Mouse (Mus musculus): ENCODE measurements around the gene Mbd6. TPM values are rescaled to one million over a fixed set of nuclear protein-coding genes. Genes with fewer than 3 reads are reported as not detected.

Mbd6 gene
- polyA plus RNA-seq, 1 experiment from 2014 or later, result 8.5 TPM

- Histone ChIP-seq H3K27ac (no peak overlapping the region), H3K9ac (no peak overlapping the region), H3K27me3 (replicated peaks) (no peaks in the 10 kb centered on the region), H3K36me3 (peaks cover 70% of the 10 kb centered on the region), H3K4me3 (no peak overlapping the region), H3K4me1 (peaks cover 43% of the 10 kb centered on the region), H3K4me2 (no peak overlapping the region), H3K9me3 (replicated peaks) (no peaks in the 10 kb centered on the region)
- no peak for ATAC-seq
- WGBS (ENCODE audit: insufficient replicate concordance), result 85% methylated on average over 13 of the region's 13 CpGs
Observed at GRCm38 (mm10) chr10:127285644-127286043, 3.2 kb downstream of the Mbd6 start.

- H3K4me2 ChIP-seq, result no peak overlapping the region
- H3K9me3 ChIP-seq (replicated peaks), result no peaks in the 10 kb centered on the region
- H3K27ac ChIP-seq, result peak overlapping the region; percentile 21; the same call in 1 of the 2 replicates
- peaks cover 42% of the 10 kb centered on the region for H3K4me1 ChIP-seq
- H3K4me3 ChIP-seq, result no peak overlapping the region
- H3K9ac ChIP-seq, result 0 out of 2 replicates have a peak overlapping the region, but pooled peaks have one; percentile 9
- H3K27me3 ChIP-seq (replicated peaks), result no peaks in the 10 kb centered on the region
- H3K36me3 ChIP-seq, result peaks cover 77% of the 10 kb centered on the region
- no peak for ATAC-seq
- WGBS (ENCODE audit: insufficient replicate concordance), result 80% methylated on average over 11 of the region's 11 CpGs
Observed at GRCm38 (mm10) chr10:127284724-127285500, 3.9 kb downstream of the Mbd6 start.

GRCm38 (mm10) chr10:127284105-127284622 lies 4.7 kb downstream of the Mbd6 start:
- no peaks in the 10 kb centered on the region for H3K9me3 ChIP-seq (replicated peaks)
- H3K27ac ChIP-seq, result no peak overlapping the region
- H3K4me1 ChIP-seq, result peaks cover 34% of the 10 kb centered on the region
- H3K36me3 ChIP-seq, result peaks cover 85% of the 10 kb centered on the region
- WGBS (ENCODE audit: insufficient replicate concordance), result 91% methylated on average over 7 of the region's 7 CpGs
- no peak overlapping the region for H3K4me3 ChIP-seq
- no peak overlapping the region for H3K4me2 ChIP-seq
- H3K9ac ChIP-seq, result 0 out of 2 replicates have a peak overlapping the region, but pooled peaks have one; percentile 9
- ATAC-seq, result no peak
- no peaks in the 10 kb centered on the region for H3K27me3 ChIP-seq (replicated peaks)

- Histone ChIP-seq H3K4me1 (peaks cover 29% of the 10 kb centered on the region), H3K27me3 (replicated peaks) (no peaks in the 10 kb centered on the region), H3K4me3 (no peak overlapping the region), H3K9me3 (replicated peaks) (no peaks in the 10 kb centered on the region), H3K27ac (no peak overlapping the region), H3K4me2 (no peak overlapping the region), H3K36me3 (peaks cover 99% of the 10 kb centered on the region), H3K9ac (no peak overlapping the region)
- no peak for ATAC-seq
- WGBS (ENCODE audit: insufficient replicate concordance), result 83% methylated on average over 13 of the region's 13 CpGs
Observed at GRCm38 (mm10) chr10:127282620-127283215, 6.1 kb downstream of the Mbd6 start.

- H3K9ac ChIP-seq, result no peak overlapping the region
- H3K4me1 ChIP-seq, result peaks cover 15% of the 10 kb centered on the region
- peaks cover 100% of the 10 kb centered on the region for H3K36me3 ChIP-seq
- H3K4me3 ChIP-seq, result no peak overlapping the region
- H3K27ac ChIP-seq, result no peak overlapping the region
- WGBS (ENCODE audit: insufficient replicate concordance), result 83% methylated on average over 8 of the region's 8 CpGs
- no peaks in the 10 kb centered on the region for H3K9me3 ChIP-seq (replicated peaks)
- H3K4me2 ChIP-seq, result no peak overlapping the region
- no peak for ATAC-seq
- no peaks in the 10 kb centered on the region for H3K27me3 ChIP-seq (replicated peaks)
Observed at GRCm38 (mm10) chr10:127281316-127281715, 7.5 kb downstream of the Mbd6 start.

- H3K9ac ChIP-seq, result no peak overlapping the region
- no peak for ATAC-seq
- WGBS (ENCODE audit: insufficient replicate concordance), result 92% methylated on average over 2 of the region's 2 CpGs
Observed at GRCm38 (mm10) chr10:127279730-127280129, 9.1 kb downstream of the Mbd6 start.

GRCm38 (mm10) chr10:127274261-127275022 lies 14.4 kb downstream of the Mbd6 start:
- WGBS (ENCODE audit: insufficient replicate concordance), result 82% methylated on average over 11 of the region's 11 CpGs
- peaks cover 97% of the 10 kb centered on the region for H3K36me3 ChIP-seq
- no peak overlapping the region for H3K4me3 ChIP-seq
- H3K4me2 ChIP-seq, result no peak overlapping the region
- peaks cover 27% of the 10 kb centered on the region for H3K4me1 ChIP-seq
- no peak; the same call in 1 of the 2 replicates for ATAC-seq
- H3K9me3 ChIP-seq (replicated peaks), result no peaks in the 10 kb centered on the region
- H3K9ac ChIP-seq, result peak overlapping the region; percentile 17; the same call in 1 of the 2 replicates
- no peaks in the 10 kb centered on the region for H3K27me3 ChIP-seq (replicated peaks)
- H3K27ac ChIP-seq, result no peak overlapping the region

More at GRCm38 (mm10) chr10:127279730-127280129, 9.1 kb downstream of the Mbd6 start:
- Histone ChIP-seq H3K27me3 (replicated peaks) (no peaks in the 10 kb centered on the region), H3K9me3 (replicated peaks) (no peaks in the 10 kb centered on the region), H3K4me1 (peaks cover 1% of the 10 kb centered on the region; the same call in 1 of the 2 replicates), H3K4me3 (no peak overlapping the region), H3K36me3 (peaks cover 100% of the 10 kb centered on the region), H3K27ac (no peak overlapping the region), H3K4me2 (no peak overlapping the region)

- H3K27ac ChIP-seq, result no peak overlapping the region
- H3K27me3 ChIP-seq (replicated peaks), result no peaks in the 10 kb centered on the region
- no peak for ATAC-seq
- peaks cover 93% of the 10 kb centered on the region for H3K36me3 ChIP-seq
- H3K4me2 ChIP-seq, result no peak overlapping the region
- H3K4me1 ChIP-seq, result peaks cover 48% of the 10 kb centered on the region
- 83% methylated on average over 5 of the region's 5 CpGs for WGBS (ENCODE audit: insufficient replicate concordance)
- 0 out of 2 replicates have a peak overlapping the region, but pooled peaks have one; percentile 22 for H3K9ac ChIP-seq
- H3K4me3 ChIP-seq, result no peak overlapping the region
- H3K9me3 ChIP-seq (replicated peaks), result no peaks in the 10 kb centered on the region
Observed at GRCm38 (mm10) chr10:127272371-127272770, 16.4 kb downstream of the Mbd6 start.

- Histone ChIP-seq H3K4me3 (no peak overlapping the region), H3K27me3 (replicated peaks) (no peaks in the 10 kb centered on the region), H3K9ac (no peak overlapping the region), H3K27ac (peak overlapping the region; percentile 32; the same call in 1 of the 2 replicates), H3K36me3 (peaks cover 68% of the 10 kb centered on the region), H3K4me1 (peaks cover 60% of the 10 kb centered on the region), H3K9me3 (replicated peaks) (no peaks in the 10 kb centered on the region), H3K4me2 (0 out of 2 replicates have a peak overlapping the region, but pooled peaks have one; percentile 3)
- ATAC-seq, result no peak
- WGBS (ENCODE audit: insufficient replicate concordance), result 58% methylated on average over 4 of the region's 4 CpGs
Observed at GRCm38 (mm10) chr10:127269884-127270283, 18.9 kb downstream of the Mbd6 start.

GRCm38 (mm10) chr10:127269036-127269435 lies 19.8 kb downstream of the Mbd6 start:
- H3K36me3 ChIP-seq, result peaks cover 59% of the 10 kb centered on the region

GRCm38 (mm10) chr10:127268401-127268800 lies 20.4 kb downstream of the Mbd6 start:
- ATAC-seq, result no peak
- H3K9ac ChIP-seq, result peak overlapping the region; percentile 32; the same call in 1 of the 2 replicates
- no peaks in the 10 kb centered on the region for H3K9me3 ChIP-seq (replicated peaks)
- WGBS (ENCODE audit: insufficient replicate concordance), result 68% methylated on average over 5 of the region's 5 CpGs
- peaks cover 55% of the 10 kb centered on the region for H3K36me3 ChIP-seq
- no peak overlapping the region for H3K4me3 ChIP-seq
- H3K4me2 ChIP-seq, result peak overlapping the region; percentile 12; the same call in 1 of the 2 replicates
- peak overlapping the region; percentile 57 for H3K27ac ChIP-seq
- peaks cover 13% of the 10 kb centered on the region for H3K27me3 ChIP-seq (replicated peaks)
- peaks cover 47% of the 10 kb centered on the region for H3K4me1 ChIP-seq

More at GRCm38 (mm10) chr10:127269036-127269435, 19.8 kb downstream of the Mbd6 start:
- H3K27ac ChIP-seq, result peak overlapping the region; percentile 57; the same call in 1 of the 2 replicates
- no peak overlapping the region for H3K4me3 ChIP-seq
- no peak overlapping the region for H3K9ac ChIP-seq
- peaks cover 52% of the 10 kb centered on the region for H3K4me1 ChIP-seq
- no peak for ATAC-seq
- WGBS (ENCODE audit: insufficient replicate concordance), result 80% methylated on average over 12 of the region's 12 CpGs
- H3K4me2 ChIP-seq, result no peak overlapping the region
- no peaks in the 10 kb centered on the region for H3K9me3 ChIP-seq (replicated peaks)
- H3K27me3 ChIP-seq (replicated peaks), result peaks cover 6% of the 10 kb centered on the region
